Mouse (Mus musculus) frontal cortex, postnatal 25 days (tissue): ENCODE data around the gene Rassf9.
A peak's percentile ranks its signal among the peaks of the same experiment; 100 is the strongest.

Source experiments
- DNase-seq, 2 experiments: peaks; one replicate each; pipeline ENCODE4 v3.0.0; 2022; ENCODE audit warnings: low spot score in 2 of 2

Rassf9 gene

DNA sequence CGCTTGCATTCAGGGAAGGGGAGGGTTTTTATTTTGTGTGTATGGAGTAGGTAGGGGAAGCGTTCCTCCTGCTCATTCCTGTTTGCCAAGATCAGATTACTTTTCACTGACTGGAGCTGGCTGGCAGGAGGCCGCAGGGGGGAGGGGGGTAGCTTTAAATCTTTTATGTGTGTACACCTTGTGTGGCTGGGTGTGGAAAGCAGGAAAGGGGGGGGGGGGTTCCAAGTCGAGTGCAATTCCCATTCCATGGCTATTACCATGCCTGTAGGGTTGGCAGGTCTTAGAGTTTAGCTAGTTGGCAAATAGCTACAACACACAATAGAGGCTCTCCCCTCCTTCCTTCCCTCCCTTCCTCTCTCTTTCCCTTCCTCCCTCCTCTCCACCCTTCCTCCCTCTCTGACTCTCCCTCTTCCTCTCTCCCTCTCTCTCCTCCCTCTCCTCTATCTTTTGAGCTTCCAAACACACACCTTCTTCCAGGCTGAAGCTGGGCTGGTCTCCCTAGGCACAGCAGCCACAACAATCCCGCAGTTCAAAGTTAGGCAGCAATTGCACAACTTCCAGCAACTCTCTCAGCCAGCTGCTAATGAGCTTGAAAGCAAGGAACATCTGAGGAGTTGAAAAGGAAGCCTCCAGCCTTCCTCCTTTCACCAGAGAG, at the start of gene Rassf9:
TSS of gene Rassf9 (plus strand) at position 416 of the 655 bp plus-strand sequence.
- no peak for DNase-seq

- DNase-seq = no peak
Measured at GRCm38 (mm10) chr10:102469412-102469811, 42.6 kb upstream of the Rassf9 start.

DNA sequence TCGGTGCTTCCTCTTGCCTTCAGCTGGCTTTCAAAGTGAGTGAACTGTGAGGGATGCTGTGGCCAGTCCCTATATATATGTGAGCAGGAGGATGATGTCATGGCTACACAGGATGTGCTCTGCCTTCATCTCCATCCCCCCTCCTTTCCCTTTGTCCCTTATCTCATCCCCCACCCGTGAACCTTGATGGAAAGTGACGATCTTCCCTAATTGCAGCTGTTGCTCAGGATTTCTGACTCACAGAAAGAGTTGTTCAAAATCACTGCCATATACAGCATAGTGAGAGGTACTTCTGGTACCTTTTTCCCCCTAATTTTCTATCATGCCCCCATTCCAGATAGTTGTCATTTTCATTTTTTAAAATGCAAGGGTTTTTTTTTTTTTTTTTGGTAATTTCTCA, 21.6 kb upstream of the Rassf9 start, which contains the start of gene Nts:
TSS of gene Nts (minus strand) at position 101 of the 400 bp plus-strand sequence.
- no peak for DNase-seq

- peak; percentile 33 for DNase-seq
Measured at GRCm38 (mm10) chr10:102491792-102492191, 20.2 kb upstream of the Rassf9 start.

DNA sequence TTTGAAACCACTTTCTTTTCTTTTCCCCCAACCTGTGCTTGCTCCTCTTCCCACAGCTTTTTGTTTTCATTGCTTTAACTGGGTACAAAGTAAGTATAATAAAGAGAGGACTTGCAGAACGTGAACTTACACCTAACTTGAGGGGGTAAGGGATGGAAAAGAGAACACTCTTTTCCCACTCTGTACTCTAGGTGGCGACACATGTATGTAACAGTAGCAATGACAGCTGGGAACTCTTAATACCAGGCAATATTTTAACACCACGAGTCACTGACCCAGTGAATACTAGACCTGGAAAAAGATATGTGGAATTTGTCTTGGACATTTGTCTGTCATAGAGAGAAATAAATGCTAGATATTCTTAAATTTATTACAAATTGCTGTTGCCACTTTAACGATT, 13.3 kb upstream of the Rassf9 start:
- DNase-seq = no peak

GRCm38 (mm10) chr10:102507386-102507785, 4.6 kb upstream of the Rassf9 start:
- DNase-seq = no peak

DNA sequence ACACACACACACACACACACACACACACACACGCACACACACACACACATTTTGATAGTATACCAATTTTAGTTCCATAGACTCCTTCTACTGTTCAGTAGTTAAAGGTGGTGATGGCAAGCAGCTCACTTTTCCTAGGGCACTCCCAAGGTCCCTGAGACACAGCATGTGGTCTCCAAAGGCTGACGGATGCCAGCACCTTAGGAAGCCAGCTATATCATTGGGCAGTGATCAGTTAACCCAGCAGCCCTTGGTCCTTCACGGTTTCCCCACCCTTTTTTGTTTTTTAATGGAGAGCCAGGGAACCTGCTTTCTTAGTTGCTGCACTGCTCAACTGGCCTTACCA, 588 bp upstream of the Rassf9 start:
- no peak for DNase-seq

DNA sequence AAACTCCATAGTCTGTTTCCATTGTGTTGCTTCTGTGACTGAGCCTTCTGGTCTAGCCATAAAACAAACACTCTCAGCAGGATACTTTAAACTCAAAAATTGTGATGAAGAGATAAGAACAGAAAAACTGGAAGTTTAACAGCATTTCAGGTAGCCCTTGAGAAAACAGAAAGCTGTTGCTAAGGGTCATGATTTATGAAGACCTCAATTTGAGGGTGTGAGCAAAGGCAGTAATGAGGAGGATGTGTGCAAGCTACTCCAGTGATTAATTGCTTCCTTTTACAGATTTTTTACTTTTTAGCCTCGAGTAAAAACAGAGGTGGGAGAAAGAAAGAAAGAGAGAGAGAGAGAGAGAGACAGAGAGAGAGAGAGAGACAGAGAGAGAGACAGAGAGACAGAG, 2.1 kb downstream of the Rassf9 start:
- no peak for DNase-seq

DNA sequence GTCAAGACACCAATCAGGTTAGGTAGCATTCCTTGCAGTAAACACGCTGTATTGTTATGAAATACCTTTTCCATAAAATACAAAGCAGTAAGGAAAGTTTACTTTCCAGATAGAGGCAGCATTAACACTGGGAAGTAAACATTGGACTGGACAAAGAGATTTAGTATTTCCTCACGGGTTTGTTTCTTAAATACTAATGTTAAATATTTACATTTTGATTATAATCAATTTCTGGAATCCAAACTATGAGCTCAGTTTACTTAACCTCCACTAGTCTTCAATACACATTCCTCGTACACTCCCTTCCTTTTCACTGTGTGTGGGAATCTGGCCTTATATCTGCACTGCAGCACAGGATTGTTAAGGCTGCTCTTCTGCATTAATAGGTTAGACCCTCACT, 15.9 kb downstream of the Rassf9 start:
- no peak for DNase-seq

GRCm38 (mm10) chr10:102553941-102554340, 41.9 kb downstream of the Rassf9 start:
- no peak for DNase-seq

DNA sequence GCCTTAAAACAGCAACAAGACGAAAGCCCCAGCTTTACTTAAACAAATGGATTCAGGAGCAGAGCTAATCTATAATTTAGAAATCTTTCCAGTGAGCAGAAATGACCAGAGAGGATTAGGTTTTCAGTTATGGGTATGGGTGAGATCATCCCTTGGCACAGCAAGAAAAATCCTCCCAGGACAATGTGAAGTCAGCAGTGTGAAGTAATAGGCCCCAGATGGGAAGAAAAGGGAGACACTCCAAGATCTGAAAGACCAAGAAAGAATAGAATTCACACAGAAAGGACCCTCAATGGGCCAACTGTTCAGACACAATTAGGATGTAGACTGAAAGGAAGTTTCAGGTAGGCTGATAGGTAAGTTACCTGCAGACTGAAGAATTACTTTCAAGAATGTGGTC, 50.5 kb downstream of the Rassf9 start:
- DNase-seq = no peak

DNA sequence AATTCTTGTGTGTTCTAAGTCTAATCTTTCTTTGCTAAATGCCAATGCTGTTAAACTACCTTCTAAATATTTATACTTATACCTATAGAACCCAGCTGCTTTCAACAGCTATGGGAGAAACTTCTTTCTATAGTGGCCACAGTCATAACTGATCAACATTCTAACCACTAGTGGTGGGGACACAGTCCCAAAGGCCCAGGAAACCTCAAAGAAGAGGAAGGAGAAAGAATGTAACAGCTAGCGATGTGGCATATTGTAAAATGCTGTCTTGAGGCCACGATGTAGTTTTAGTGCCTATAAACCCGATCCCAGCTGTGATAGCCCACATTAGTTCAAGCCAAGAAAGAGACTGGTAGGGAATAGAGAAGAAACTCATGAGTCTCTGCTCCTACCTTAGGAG, 65.9 kb downstream of the Rassf9 start:
- DNase-seq = no peak

DNA sequence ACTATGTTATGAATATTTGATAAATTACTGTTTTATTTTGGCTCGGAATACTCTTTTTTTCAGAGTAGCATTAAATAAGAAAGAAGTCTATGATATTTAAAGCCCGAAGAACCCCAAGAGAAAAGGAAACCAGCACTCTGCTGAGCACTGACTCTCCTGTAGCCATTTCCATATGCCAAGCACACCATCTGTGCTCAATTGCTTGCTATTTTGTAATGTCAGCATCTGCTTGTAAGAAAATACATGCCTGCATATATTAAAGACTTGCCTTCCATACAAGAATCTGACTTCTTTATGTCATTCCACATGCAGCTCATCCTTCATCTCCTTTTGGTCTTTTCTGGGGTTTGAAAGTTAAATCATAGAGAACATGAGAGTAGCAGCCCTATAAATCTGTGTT, 82.3 kb downstream of the Rassf9 start:
- DNase-seq = no peak
